Mouse (Mus musculus) kidney, adult 9 months (tissue): ENCODE measurements around the gene Carmil2.

Source experiments
- DNase-seq: peaks from one replicate; pipeline ENCODE4 v3.0.0; 2022

The Carmil2 gene

GRCm38 (mm10) chr8:105685796-105686308 is at the start of gene Carmil2:
TSS of gene Carmil2 (plus strand) at chr8:105686274.
- peak; percentile 67 for DNase-seq

GRCm38 (mm10) chr8:105636963-105637510 is 49.0 kb upstream of the Carmil2 start, which contains the start of gene Agrp:
TSS of gene Agrp (minus strand) at chr8:105637393.
- no peak for DNase-seq

GRCm38 (mm10) chr8:105637601-105638041 is 48.5 kb upstream of the Carmil2 start:
- no peak for DNase-seq

- DNase-seq: no peak
These were observed 47.6 kb upstream of the Carmil2 start for GRCm38 (mm10) chr8:105638510-105638909.

DNA sequence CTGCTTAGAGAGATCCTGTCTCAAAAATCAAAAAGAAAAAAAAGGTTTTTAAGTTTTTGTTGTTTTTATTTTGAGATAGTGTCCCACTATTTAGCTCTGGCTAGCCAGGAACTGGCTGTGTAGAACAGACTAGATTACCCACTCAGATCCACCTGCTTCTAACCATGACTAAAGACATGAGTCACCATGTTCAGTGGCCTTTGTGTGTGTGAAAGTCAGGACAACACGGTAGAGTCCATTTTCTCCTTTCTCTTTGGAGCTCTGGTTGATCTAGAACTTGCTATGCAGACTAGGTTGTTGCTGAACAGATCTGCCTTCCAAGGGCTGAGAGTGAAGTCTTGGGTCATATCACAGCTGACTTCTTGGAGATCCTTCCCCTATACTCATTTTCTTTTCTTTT is 46.2 kb upstream of the Carmil2 start:
- no peak for DNase-seq

GRCm38 (mm10) chr8:105640511-105640910 is 45.6 kb upstream of the Carmil2 start:
- DNase-seq: no peak

DNA sequence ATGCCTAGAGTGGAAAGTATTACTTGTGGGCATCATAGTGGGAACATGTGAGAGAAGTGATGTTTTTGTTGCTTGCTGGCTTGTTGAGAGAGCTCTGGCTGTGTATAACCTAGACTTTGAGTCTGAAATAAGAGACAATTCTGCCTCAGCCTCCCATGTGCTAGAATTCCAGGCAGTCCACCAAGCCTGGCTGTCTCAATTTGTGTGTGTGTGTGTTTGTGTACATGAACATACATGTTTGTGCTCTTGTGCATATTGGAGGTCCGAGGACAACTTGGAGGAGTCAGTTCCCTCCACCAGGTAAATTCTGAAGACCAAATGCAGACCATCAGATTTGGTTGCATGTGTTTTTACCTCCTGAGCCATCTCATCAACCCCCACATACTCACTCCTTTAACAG is 40.9 kb upstream of the Carmil2 start:
- no peak for DNase-seq

GRCm38 (mm10) chr8:105648929-105649328 is 37.1 kb upstream of the Carmil2 start:
- no peak for DNase-seq

- no peak for DNase-seq
These were observed 28.4 kb upstream of the Carmil2 start for GRCm38 (mm10) chr8:105657641-105658040.

- peak; percentile 47 for DNase-seq
These were observed 24.9 kb upstream of the Carmil2 start for GRCm38 (mm10) chr8:105661167-105661566.

DNA sequence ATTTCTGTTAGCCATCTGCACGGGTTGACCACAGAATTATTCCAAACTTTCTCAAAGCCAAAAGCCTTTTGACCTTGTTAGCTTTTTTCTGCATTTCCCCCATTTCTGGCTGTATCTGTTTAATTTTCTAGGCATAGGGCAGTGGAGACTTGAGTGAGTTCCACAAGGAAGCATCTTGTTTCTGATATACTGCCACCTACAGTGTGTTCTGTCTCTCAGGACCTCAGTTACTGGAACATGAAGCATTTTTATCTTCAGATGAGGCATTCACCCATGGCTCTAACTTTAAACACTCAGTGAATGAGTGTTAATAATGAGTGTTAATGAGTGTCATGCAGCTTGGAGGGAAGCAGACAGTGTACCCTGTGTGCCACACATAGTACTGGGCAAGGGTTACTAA is 8.2 kb upstream of the Carmil2 start:
- no peak for DNase-seq

DNA sequence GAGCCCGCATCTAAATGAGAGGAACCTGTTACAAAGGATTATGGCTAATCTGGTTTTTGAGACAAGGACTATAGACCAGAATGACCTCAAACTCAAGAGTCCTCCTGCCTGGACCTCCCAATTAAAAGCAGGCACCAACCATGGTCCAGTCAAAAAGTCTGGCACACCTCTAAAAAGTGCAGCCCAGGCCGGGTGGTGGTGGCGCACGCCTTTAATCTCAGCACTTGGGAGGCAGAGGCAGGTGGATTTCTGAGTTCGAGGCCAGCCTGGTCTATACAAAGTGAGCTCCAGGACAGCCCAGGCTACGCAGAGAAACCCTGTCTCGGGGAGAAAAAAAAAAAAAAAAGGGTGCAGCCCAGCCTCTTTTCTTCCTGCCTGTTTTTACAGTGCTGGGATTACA is 749 bp upstream of the Carmil2 start:
- no peak for DNase-seq

DNA sequence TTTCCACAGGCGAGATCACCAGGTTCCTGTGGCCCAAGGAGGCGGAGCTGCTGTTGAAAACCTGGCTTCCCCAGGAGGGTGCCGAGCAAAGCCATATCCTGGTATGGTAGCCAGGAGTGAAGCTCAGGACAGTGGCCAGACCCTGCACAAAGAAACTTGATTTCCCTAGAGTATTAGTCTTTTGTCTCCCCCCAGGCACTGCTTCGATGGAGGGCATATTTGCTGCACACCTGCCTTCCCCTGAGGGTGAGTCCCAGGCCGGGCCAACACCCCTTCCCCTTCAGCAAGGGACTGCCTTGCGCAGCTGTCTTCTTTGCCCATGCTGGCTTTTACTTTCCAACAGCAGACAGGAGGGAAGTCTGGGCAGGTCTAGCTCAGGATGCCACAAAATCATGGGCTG is 477 bp downstream of the Carmil2 start:
- DNase-seq: no peak

GRCm38 (mm10) chr8:105687512-105687911 is 1.4 kb downstream of the Carmil2 start:
- no peak for DNase-seq

DNA sequence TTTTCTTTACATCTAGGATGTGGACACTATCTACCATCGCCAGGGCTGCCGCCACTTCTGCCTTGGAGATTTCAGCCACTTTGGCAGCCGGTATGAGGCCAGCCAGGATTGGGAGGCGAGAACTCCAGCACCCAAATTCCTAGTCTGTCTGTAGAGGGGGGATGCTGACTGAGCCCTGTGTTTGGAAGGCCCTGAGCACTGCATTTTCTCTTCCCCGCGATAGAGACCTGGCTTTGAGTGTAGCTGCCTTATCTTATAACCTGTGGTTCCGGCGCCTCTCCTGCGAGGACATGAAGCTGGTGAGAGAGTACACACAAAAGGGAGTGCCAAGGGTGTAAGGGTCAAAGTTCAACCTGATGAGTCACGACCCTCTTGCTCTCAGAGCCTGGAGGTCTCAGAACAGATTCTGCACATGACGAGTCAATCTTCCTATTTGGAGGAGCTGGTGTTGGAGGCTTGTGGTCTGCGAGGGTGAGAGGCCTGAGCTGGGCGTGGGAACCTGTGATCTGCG is 2.2 kb downstream of the Carmil2 start:
- DNase-seq: no peak

GRCm38 (mm10) chr8:105689256-105689982 is 3.3 kb downstream of the Carmil2 start:
- no peak for DNase-seq

- no peak for DNase-seq
These were observed 3.9 kb downstream of the Carmil2 start for GRCm38 (mm10) chr8:105689983-105690360.

GRCm38 (mm10) chr8:105690978-105691377 is 4.9 kb downstream of the Carmil2 start:
- DNase-seq: no peak

- no peak for DNase-seq
These were observed 6.5 kb downstream of the Carmil2 start for GRCm38 (mm10) chr8:105692449-105693182.

DNA sequence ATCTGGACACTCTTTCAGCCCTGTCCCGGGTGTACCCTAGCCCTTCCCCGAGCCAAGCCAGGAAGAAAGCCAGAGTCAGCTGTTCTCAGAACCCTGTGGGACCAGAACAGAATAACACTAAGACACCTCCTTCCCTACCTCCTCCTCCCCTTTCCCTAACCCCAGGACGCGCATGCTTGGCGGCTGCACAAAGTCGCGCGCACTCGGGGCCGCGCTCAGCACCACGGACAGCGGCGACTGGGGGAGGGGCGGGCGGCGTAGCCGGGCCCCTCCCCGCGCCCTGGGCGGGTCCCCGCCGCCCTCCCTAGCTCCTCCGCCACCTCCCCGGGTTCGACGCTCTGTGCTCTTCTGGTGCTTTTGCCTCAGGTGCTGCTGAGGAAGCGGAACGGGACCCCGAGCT is 7.6 kb downstream of the Carmil2 start:
- peak; percentile 62 for DNase-seq

- DNase-seq: no peak
These were observed 8.2 kb downstream of the Carmil2 start for GRCm38 (mm10) chr8:105694051-105694799.

DNA sequence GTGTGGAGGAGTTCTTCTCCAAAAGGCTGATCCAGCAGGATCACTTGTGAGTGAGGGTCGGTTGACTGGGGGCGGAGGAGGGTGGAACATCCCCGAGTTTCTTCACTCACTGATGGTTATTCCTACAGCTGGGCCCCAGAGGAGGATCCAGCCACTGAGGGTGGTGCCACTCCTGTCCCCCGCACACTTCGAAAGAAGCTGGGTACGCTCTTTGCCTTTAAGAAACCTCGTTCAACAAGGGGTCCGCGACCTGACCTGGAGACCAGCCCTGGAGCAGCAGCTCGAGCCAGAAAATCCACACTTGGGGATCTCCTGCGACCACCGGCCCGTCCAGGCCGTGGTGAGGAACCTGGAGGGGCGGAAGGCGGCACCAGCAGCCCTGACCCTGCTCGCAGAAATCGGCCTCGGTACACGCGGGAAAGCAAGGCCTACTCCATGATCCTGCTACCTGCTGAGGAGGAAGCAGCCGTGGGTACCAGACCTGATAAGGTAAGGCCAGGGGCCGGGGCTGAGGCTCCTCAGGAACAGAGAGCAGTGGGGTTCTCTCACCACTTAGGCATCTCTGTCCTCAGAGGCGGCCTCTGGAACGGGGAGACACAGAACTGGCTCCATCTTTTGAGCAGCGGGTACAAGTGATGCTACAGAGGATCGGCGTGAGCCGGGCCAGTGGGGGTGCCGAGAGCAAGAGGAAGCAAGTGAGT is 9.2 kb downstream of the Carmil2 start:
- DNase-seq: no peak
